Mouse (Mus musculus) lung, postnatal 0 days (tissue): ENCODE data around the gene Tbx19.

Experiments
- CTCF ChIP-seq: IDR thresholded peaks from 2 replicates; pipeline ENCODE4 v1.5.1; 2016; ENCODE audit warnings: antibody characterized with exemption, mild to moderate bottlenecking
- EP300 ChIP-seq: IDR thresholded peaks from 2 replicates; pipeline ENCODE4 v1.6.1; 2016; ENCODE audit warnings: antibody characterized with exemption, mild to moderate bottlenecking, control low read depth

DNA sequence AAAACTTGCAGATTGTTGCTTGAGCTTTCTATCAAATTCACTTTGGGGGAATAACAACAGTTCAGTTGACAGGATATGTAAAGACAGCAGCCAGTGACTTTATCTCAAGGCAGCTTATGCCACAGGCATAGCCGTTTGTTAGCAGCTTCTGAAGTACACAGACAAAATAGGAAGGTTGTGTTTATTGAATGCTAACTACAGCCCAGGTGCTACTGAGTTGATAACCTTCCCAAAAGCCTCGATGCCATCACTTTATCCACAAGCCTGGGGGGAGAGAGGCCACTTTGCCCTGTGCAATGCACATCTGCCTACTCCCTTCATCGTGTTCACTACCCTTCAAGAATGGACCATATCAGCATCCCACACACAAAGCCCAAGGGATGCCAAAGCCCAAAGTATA lies 20.3 kb downstream of the Tbx19 start:
- TF ChIP-seq CTCF (no peak), EP300 (no peak)
